Mouse (Mus musculus) megakaryocyte-erythroid progenitor cell, adult 5-6 weeks (primary cell): ENCODE data around the gene Slfnl1. TPM values are rescaled to one million over a fixed set of nuclear protein-coding genes. Genes with fewer than 3 reads are reported as not detected.

ENCODE experiments used
- ATAC-seq: replicated peaks from 2 replicates; pipeline ENCODE4 v1.8.0; 2016; ENCODE audit warnings: mild to moderate bottlenecking, inconsistent platforms; ENCODE audit not compliant: severe bottlenecking, poor library complexity, low FRiP score, low TSS enrichment
- total RNA-seq, 2 experiments: library from RNA; stranded (forward) in 1 of 2; stranded (reverse) in 1 of 2; fragments of 200-1000, 215-1000 nt in 1 of 2; fragments of >200 nt in 1 of 2; fragmentation: Nextera tagmentation in 1 of 2; gene quantifications; 2 replicates each; pipeline ENCODE4 v1.2.3; 2014 to 2017

Slfnl1 gene
- total RNA-seq, 2 experiments from 2014 or later, result not detected

DNA sequence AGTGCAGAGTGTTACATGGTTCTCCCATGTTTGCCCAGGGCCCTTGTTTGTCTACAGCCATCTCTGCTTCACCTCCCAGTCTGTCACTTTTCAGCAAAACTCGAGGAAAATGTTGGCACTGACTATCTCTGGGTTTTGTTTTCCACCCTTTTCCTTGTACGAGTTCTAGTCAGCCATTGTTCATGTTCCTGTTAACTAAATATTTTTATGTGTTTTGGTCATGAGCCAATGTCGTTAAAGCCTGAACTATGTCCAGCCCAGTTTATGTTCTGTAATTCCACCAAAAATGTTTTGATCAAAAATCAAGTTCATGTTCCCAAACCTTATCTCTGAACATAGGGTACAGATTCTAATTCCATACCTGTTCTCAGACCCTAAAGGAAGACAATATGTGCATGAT is 39.7 kb downstream of the Slfnl1 start:
- ATAC-seq, result no peak

DNA sequence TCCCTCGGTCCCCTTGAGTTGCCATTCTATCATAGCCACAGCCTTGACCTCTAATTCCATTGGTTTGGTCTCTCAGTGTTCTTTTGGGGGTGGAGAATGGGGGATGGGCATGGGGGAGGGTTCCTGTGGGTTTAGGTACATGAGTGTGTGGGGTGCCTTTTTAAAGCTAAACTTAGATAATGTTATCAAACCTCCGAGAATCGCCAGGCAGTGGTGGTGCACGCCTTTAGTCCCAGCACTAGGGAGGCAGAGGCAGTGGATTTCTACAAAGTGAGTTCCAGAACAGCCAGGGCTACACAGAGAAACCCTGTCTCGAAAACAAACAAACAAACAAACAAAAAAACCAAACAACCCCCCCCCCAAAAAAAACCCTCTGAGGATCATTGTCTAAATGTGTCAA is 48.9 kb downstream of the Slfnl1 start:
- no peak for ATAC-seq

DNA sequence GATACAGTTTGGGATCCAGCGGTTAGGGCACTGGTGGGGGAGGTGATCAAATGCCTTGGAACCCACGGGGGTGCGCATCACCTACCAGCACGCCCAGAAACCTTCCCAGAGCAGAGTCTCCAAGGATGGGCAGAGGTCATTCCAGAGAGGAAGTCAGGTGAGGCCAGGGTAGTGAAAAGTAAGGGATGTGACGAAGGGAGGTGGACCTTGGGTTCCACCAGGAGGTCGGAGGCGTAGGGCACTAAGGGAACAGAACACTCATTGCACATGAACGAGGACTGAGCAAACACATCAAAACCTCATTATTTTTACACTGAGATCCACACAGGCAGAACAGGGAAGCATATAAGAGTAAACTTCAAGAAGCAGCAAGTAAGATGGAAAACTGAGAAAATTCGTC is 49.7 kb downstream of the Slfnl1 start:
- ATAC-seq, result no peak

Other genes starting within 250 kb of the Slfnl1 start
- not detected in 2 replicates for gene Foxo6, start 244.9 kb upstream of the Slfnl1 start, total RNA-seq (2014; fragmentation: Nextera tagmentation)
- 0.27 TPM in 1 of 2 replicates, not detected in the other for gene Foxo6, start 244.9 kb upstream of the Slfnl1 start, total RNA-seq (2017)
- 27.6 and 65.7 TPM in 2 replicates for gene Scmh1, start 127.0 kb upstream of the Slfnl1 start, total RNA-seq (2014; fragmentation: Nextera tagmentation)
- 9.7 and 16.9 TPM in 2 replicates for gene Scmh1, start 127.0 kb upstream of the Slfnl1 start, total RNA-seq (2017)
- 60.6 and 73.1 TPM in 2 replicates for gene Ctps, start 38.0 kb downstream of the Slfnl1 start, total RNA-seq (2014; fragmentation: Nextera tagmentation)
- gene Ctps, start 38.0 kb downstream of the Slfnl1 start, total RNA-seq (2017), result 77.1 and 90.0 TPM in 2 replicates
- not detected in 2 replicates for gene Gm8439, start 56.5 kb downstream of the Slfnl1 start, total RNA-seq (2014; fragmentation: Nextera tagmentation)
- not detected in 2 replicates for gene Gm8439, start 56.5 kb downstream of the Slfnl1 start, total RNA-seq (2017)
- gene Cited4, start 134.3 kb downstream of the Slfnl1 start, total RNA-seq (2014; fragmentation: Nextera tagmentation), result 36.4 and 47.4 TPM in 2 replicates
- gene Cited4, start 134.3 kb downstream of the Slfnl1 start, total RNA-seq (2017), result 7.4 and 30.9 TPM in 2 replicates
- gene Kcnq4, start 216.4 kb downstream of the Slfnl1 start, total RNA-seq (2014; fragmentation: Nextera tagmentation), result not detected in 2 replicates
- not detected in 2 replicates for gene Kcnq4, start 216.4 kb downstream of the Slfnl1 start, total RNA-seq (2017)